Mouse (Mus musculus): Measurements from ENCODE around the gene Fmnl1. TPM values are rescaled to one million over a fixed set of nuclear protein-coding genes. Genes with fewer than 3 reads are reported as not detected.

Gene Fmnl1
- 26.4 and 31.7 TPM in 2 replicates for polyA plus RNA-seq (2012; rRNA removed)

GRCm38 (mm10) chr11:103170494-103171285 is at the start of gene Fmnl1:
TSS of gene Fmnl1 (plus strand) at chr11:103171107.
- no peak for DNase-seq
- no peaks in the 10 kb centered on the region for H3K4me1 ChIP-seq (ENCODE audit: control insufficient read depth, insufficient read depth, low read length)
- H3K4me3 ChIP-seq (replicated peaks; ENCODE audit: extremely low read depth, low read depth, low read length), result peak within 1 kb of the TSS; percentile 73
- 2% methylated on average over 78 of the region's 84 CpGs for WGBS
- TF ChIP-seq CTCF (IDR thresholded peaks at IDR 0.05; ENCODE audit: insufficient read depth, low read length) (no peak), POLR2A (IDR thresholded peaks at IDR 0.05; ENCODE audit: borderline replicate concordance, extremely low read depth, low read depth, low read length) (no peak)

- peak; percentile 83 for DNase-seq
- peak within 1 kb of the TSS; percentile 84 for H3K4me3 ChIP-seq (replicated peaks; ENCODE audit: extremely low read depth, low read depth, low read length)
- under 1% methylated on average over 39 of the region's 39 CpGs for WGBS
- TF ChIP-seq POLR2A (IDR thresholded peaks at IDR 0.05; ENCODE audit: borderline replicate concordance, extremely low read depth, low read depth, low read length) (peak; percentile 39; the same call in 1 of the 2 replicates), CTCF (IDR thresholded peaks at IDR 0.05; ENCODE audit: insufficient read depth, low read length) (no peak)
- peaks cover 11% of the 10 kb centered on the region; the same call in 1 of the 2 replicates for H3K4me1 ChIP-seq (ENCODE audit: control insufficient read depth, insufficient read depth, low read length)
These were observed 39.0 kb upstream of the Fmnl1 start, which contains the start of gene Hexim2 for GRCm38 (mm10) chr11:103131701-103132575. TSS of gene Hexim2 (plus strand) at chr11:103132429.

DNA sequence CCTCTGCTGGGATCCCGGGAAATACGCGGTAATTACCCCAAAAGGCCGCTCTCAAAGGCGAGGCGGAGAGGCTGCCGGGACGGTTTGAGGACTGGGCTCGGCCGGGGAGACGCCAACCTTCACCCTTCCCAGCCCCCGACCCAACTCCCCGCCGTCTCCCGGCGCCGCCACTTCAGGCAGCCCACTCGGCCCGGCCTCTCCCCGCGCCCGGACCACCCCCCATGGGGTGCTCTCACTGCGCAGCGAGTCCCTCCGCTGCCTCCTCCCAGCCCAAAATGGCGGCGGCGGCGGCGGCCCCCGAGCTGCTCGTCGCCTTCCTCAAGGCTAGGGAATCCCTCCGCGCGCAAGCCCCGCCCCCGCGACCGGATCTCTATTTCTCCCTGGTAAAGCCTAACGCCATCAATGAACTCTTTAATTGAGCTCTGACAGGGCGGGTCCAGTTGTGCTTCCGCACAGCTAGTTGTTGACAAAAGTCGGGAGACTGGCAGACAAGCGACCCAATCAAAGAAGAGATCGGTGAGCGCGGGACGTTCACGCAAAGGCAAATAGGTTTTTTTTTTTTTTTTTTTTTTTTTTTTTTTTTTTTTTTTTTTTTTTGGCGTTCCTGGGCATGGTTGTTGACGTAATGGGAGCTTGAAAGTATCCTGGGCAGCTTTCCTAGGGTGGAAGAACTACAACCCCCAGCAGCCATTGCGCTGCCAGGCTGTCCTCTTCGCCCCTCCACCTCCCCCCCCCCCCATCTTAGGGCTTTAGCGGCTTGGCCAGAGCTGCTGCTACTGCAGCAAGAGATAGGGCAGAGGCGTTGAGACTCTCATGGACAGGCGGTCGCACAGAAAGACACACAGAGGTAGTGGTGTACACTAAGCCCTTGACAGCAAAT is 38.1 kb upstream of the Fmnl1 start:
- Histone ChIP-seq H3K4me1 (ENCODE audit: control insufficient read depth, insufficient read depth, low read length) (peaks cover 11% of the 10 kb centered on the region; the same call in 1 of the 2 replicates), H3K4me3 (replicated peaks; ENCODE audit: extremely low read depth, low read depth, low read length) (peak overlapping the region; percentile 84)
- DNase-seq, result peak; percentile 100
- no peak for TF ChIP-seq CTCF (IDR thresholded peaks at IDR 0.05; ENCODE audit: insufficient read depth, low read length)
- TF ChIP-seq POLR2A (IDR thresholded peaks at IDR 0.05; ENCODE audit: borderline replicate concordance, extremely low read depth, low read depth, low read length), result peak; percentile 82; the same call in 1 of the 2 replicates
- WGBS, result 1% methylated on average over 57 of the region's 58 CpGs

GRCm38 (mm10) chr11:103133456-103134185 is 37.3 kb upstream of the Fmnl1 start:
- 46% methylated on average over 6 of the region's 6 CpGs for WGBS
- H3K4me1 ChIP-seq (ENCODE audit: control insufficient read depth, insufficient read depth, low read length), result peaks cover 11% of the 10 kb centered on the region; the same call in 1 of the 2 replicates
- no peak for TF ChIP-seq CTCF (IDR thresholded peaks at IDR 0.05; ENCODE audit: insufficient read depth, low read length)
- TF ChIP-seq POLR2A (IDR thresholded peaks at IDR 0.05; ENCODE audit: borderline replicate concordance, extremely low read depth, low read depth, low read length), result no peak
- no peak for DNase-seq
- H3K4me3 ChIP-seq (replicated peaks; ENCODE audit: extremely low read depth, low read depth, low read length), result peak overlapping the region; percentile 44

DNA sequence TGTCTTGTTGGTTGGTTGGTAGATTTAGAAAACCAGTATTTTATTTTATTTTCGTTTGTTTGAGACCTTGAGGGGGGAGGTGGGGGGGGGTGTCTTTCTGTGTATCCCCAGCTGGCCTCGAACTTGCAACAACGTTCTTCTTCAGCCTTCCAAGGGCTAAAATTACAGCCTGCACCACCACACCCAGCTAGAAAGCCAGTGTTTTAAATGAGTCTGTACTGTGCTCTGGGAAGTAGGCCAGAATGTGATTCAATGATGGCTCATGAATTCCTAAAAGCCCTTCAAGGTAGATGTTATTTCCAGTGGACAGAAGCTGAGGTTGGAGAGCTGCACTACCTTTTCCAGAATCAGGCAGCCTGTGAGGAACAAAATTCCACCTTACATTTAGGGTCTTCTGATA is 36.7 kb upstream of the Fmnl1 start:
- no peak overlapping the region for H3K4me3 ChIP-seq (replicated peaks; ENCODE audit: extremely low read depth, low read depth, low read length)
- 63% methylated on average over 3 of the region's 3 CpGs for WGBS
- no peak for TF ChIP-seq CTCF (IDR thresholded peaks at IDR 0.05; ENCODE audit: insufficient read depth, low read length)
- no peak for TF ChIP-seq POLR2A (IDR thresholded peaks at IDR 0.05; ENCODE audit: borderline replicate concordance, extremely low read depth, low read depth, low read length)
- H3K4me1 ChIP-seq (ENCODE audit: control insufficient read depth, insufficient read depth, low read length), result peaks cover 11% of the 10 kb centered on the region; the same call in 1 of the 2 replicates
- no peak for DNase-seq

GRCm38 (mm10) chr11:103136039-103136577 is 34.8 kb upstream of the Fmnl1 start:
- DNase-seq, result no peak
- 80% methylated on average over 8 of the region's 8 CpGs for WGBS
- peaks cover 15% of the 10 kb centered on the region for H3K4me1 ChIP-seq (ENCODE audit: control insufficient read depth, insufficient read depth, low read length)
- TF ChIP-seq POLR2A (IDR thresholded peaks at IDR 0.05; ENCODE audit: borderline replicate concordance, extremely low read depth, low read depth, low read length), result no peak
- TF ChIP-seq CTCF (IDR thresholded peaks at IDR 0.05; ENCODE audit: insufficient read depth, low read length), result no peak
- H3K4me3 ChIP-seq (replicated peaks; ENCODE audit: extremely low read depth, low read depth, low read length), result no peak overlapping the region

DNA sequence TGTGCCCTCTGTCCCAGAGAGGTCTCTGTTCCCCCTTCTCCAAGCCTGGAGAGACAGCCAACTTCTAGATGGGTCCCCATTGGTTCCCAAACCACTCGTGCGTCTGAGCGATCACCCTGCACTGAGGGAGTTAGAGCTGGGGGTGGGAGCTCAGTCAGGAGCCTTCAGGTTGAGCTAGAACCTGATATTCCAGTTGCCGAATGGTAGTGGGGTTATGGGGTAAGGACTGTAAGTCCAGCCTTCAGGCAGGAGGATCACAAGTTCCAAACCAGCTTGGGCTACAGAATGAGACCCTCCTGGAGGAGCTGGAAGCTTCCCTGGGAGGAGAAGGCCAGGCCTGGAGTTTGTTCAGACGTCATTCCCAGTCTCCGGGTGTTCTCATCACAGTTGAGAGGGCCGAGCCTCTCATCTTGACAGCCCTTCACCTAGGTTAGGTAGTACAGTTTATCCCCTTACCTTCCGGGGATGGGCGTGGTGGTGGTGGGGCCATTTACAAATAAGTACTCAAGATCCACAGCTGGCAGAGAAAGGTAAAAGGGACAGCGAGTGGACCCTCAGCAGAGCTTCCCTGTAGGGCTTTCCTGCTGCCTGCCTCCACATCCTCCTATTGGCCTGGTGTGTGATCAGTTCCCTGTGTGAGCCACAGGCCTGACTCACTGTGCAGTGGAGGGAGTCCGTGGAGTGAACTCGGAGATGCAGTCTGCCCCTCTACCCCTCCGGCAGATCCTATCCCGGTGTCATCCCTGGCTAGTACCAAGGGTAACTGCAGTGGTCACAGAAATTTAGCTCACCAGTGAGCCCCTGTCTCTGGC is 30.8 kb upstream of the Fmnl1 start:
- no peak for DNase-seq
- H3K4me1 ChIP-seq (ENCODE audit: control insufficient read depth, insufficient read depth, low read length), result peaks cover 22% of the 10 kb centered on the region
- WGBS, result 69% methylated on average over 14 of the region's 14 CpGs
- TF ChIP-seq POLR2A (IDR thresholded peaks at IDR 0.05; ENCODE audit: borderline replicate concordance, extremely low read depth, low read depth, low read length) (no peak), CTCF (IDR thresholded peaks at IDR 0.05; ENCODE audit: insufficient read depth, low read length) (no peak)
- no peak overlapping the region for H3K4me3 ChIP-seq (replicated peaks; ENCODE audit: extremely low read depth, low read depth, low read length)
